Mouse (Mus musculus): Measurements from ENCODE around the gene Btnl1. TPM values are rescaled to one million over a fixed set of nuclear protein-coding genes. Genes with fewer than 3 reads are reported as not detected.
A peak's percentile ranks its signal among the peaks of the same experiment; 100 is the strongest.

Gene Btnl1
- total RNA-seq, 2 experiments from 2014 or later: not detected

- no peak for DNase-seq (ENCODE audit: low spot score in 2 of 2)
Observed at GRCm38 (mm10) chr17:34383212-34383611, 6.3 kb downstream of the Btnl1 start.

GRCm38 (mm10) chr17:34384699-34385098 is 7.8 kb downstream of the Btnl1 start:
- no peak for DNase-seq (ENCODE audit: low spot score in 2 of 2)

GRCm38 (mm10) chr17:34386656-34387055 is 9.7 kb downstream of the Btnl1 start:
- DNase-seq (ENCODE audit: low spot score in 2 of 2): no peak

GRCm38 (mm10) chr17:34388513-34388912 is 11.6 kb downstream of the Btnl1 start:
- peak in 1 of 2 experiments; percentile 17 for DNase-seq (ENCODE audit: low spot score in 2 of 2)

- no peak for DNase-seq (ENCODE audit: low spot score in 2 of 2)
Observed at GRCm38 (mm10) chr17:34391507-34391906, 14.6 kb downstream of the Btnl1 start.

- DNase-seq (ENCODE audit: low spot score in 2 of 2): no peak
Observed at GRCm38 (mm10) chr17:34392321-34392720, 15.4 kb downstream of the Btnl1 start.

GRCm38 (mm10) chr17:34397357-34397756 is 20.4 kb downstream of the Btnl1 start:
- DNase-seq (ENCODE audit: low spot score in 2 of 2): no peak

- DNase-seq (ENCODE audit: low spot score in 2 of 2): peak in 1 of 2 experiments; percentile 20
Observed at GRCm38 (mm10) chr17:34398058-34398710, 21.3 kb downstream of the Btnl1 start.

- DNase-seq (ENCODE audit: low spot score in 2 of 2): peak; percentile 42 to 71
Observed at GRCm38 (mm10) chr17:34398711-34399393, 21.9 kb downstream of the Btnl1 start, which contains the start of gene BC051142. BC051142 (plus strand) TSS chr17:34398820.

GRCm38 (mm10) chr17:34399394-34399715 is 22.4 kb downstream of the Btnl1 start:
- DNase-seq (ENCODE audit: low spot score in 2 of 2): no peak

GRCm38 (mm10) chr17:34411117-34411516 is 34.2 kb downstream of the Btnl1 start:
- DNase-seq (ENCODE audit: low spot score in 2 of 2): peak in 1 of 2 experiments; percentile 31

GRCm38 (mm10) chr17:34420014-34420413 is 43.1 kb downstream of the Btnl1 start:
- DNase-seq (ENCODE audit: low spot score in 2 of 2): no peak

GRCm38 (mm10) chr17:34427597-34427996 is 50.7 kb downstream of the Btnl1 start:
- no peak for DNase-seq (ENCODE audit: low spot score in 2 of 2)

Other genes starting within 250 kb of the Btnl1 start
- gene H2-DMb2, start 233.8 kb upstream of the Btnl1 start, total RNA-seq (2021): under 1 TPM; 0.36 to 0.37 TPM
- 1 to 10 TPM in 1 of 2 experiments, under 1 TPM in 1; 0.70 to 1.4 TPM for gene H2-DMb1, start 224.1 kb upstream of the Btnl1 start, total RNA-seq (2021)
- gene Tap1, start 189.6 kb upstream of the Btnl1 start, total RNA-seq (2021): 1 to 10 TPM; 4.4 to 5.4 TPM
- 1 to 10 TPM; 1.6 to 4.1 TPM for gene Psmb9, start 189.4 kb upstream of the Btnl1 start, total RNA-seq (2021)
- 1 to 10 TPM; 4.3 to 6.1 TPM for gene Psmb8, start 179.4 kb upstream of the Btnl1 start, total RNA-seq (2021)
- 1 to 10 TPM; 8.1 to 8.3 TPM for gene Tap2, start 173.6 kb upstream of the Btnl1 start, total RNA-seq (2021)
- gene H2-Ob, start 138.2 kb upstream of the Btnl1 start, total RNA-seq (2021): under 1 TPM in 1 of 2 experiments, not detected in 1; 0.39 TPM
- gene H2-Ab1, start 119.4 kb upstream of the Btnl1 start, total RNA-seq (2021): 1 to 10 TPM; 2.1 to 2.9 TPM
- gene H2-Aa, start 89.3 kb upstream of the Btnl1 start, total RNA-seq (2021): 1 to 10 TPM; 2.1 to 3.1 TPM
- gene H2-Eb1, start 71.3 kb upstream of the Btnl1 start, total RNA-seq (2021): 1 to 10 TPM; 2.6 to 4.1 TPM
- not detected for gene H2-Eb2, start 51.5 kb upstream of the Btnl1 start, total RNA-seq (2021)
- under 1 TPM; 0.64 to 0.67 TPM for gene Btnl2, start 22.3 kb upstream of the Btnl1 start, total RNA-seq (2021)
- gene BC051142, start 21.7 kb downstream of the Btnl1 start, total RNA-seq (2021): 1 to 10 TPM in 1 of 2 experiments, under 1 TPM in 1; 0.88 to 1.1 TPM
- not detected for gene Btnl4, start 100.2 kb downstream of the Btnl1 start, total RNA-seq (2021)
- gene Btnl6, start 140.2 kb downstream of the Btnl1 start, total RNA-seq (2021): not detected
- 10 to 100 TPM; 21.2 to 28.3 TPM for gene Notch4, start 187.1 kb downstream of the Btnl1 start, total RNA-seq (2021)
- 1 to 10 TPM; 4.6 to 5.3 TPM for gene Gpsm3, start 212.7 kb downstream of the Btnl1 start, total RNA-seq (2021)
- gene Pbx2, start 214.1 kb downstream of the Btnl1 start, total RNA-seq (2021): 10 to 100 TPM; 48.7 to 53.5 TPM
- 1 to 10 TPM; 2.0 to 3.0 TPM for gene Ager, start 220.7 kb downstream of the Btnl1 start, total RNA-seq (2021)
- gene Rnf5, start 226.6 kb downstream of the Btnl1 start, total RNA-seq (2021): 10 to 100 TPM; 23.8 to 24.1 TPM
- gene Agpat1, start 227.1 kb downstream of the Btnl1 start, total RNA-seq (2021): 10 to 100 TPM; 42.0 to 42.9 TPM
- gene Egfl8, start 238.8 kb downstream of the Btnl1 start, total RNA-seq (2021): 10 to 100 TPM; 20.7 to 23.1 TPM

Measured in gastrocnemius, postnatal 4 days (tissue).